Mouse (Mus musculus) kidney, embryonic 15.5 days (tissue): Measurements from ENCODE around the gene Slamf9. TPM values are rescaled to one million over a fixed set of nuclear protein-coding genes. Genes with fewer than 3 reads are reported as not detected.

Experiments
- ATAC-seq: fragments of 200-750 bp; cut with Nextera tagmentation; replicated peaks from 2 replicates; pipeline ENCODE4 v1.8.0; 2017; ENCODE audit warnings: moderate TSS enrichment; ENCODE audit not compliant: low FRiP score
- H3K27ac ChIP-seq: fragments of 300-500 bp; sonication (generic); 2 replicates; pipeline ENCODE4 v1.5.1; 2015; ENCODE audit warnings: mild to moderate bottlenecking, inconsistent platforms
- H3K27me3 ChIP-seq: fragments of 300-500 bp; sonication (generic); 2 replicates; pipeline ENCODE4 v1.6.1; 2015; ENCODE audit warnings: inconsistent platforms
- H3K36me3 ChIP-seq: fragments of 300-500 bp; sonication (generic); 2 replicates; pipeline ENCODE4 v1.6.1; 2015; ENCODE audit warnings: inconsistent platforms
- H3K4me1 ChIP-seq: fragments of 300-500 bp; sonication (generic); 2 replicates; pipeline ENCODE4 v1.6.1; 2015; ENCODE audit warnings: inconsistent platforms
- H3K4me2 ChIP-seq: fragments of 300-500 bp; sonication (generic); 2 replicates; pipeline ENCODE4 v1.6.1; 2015; ENCODE audit warnings: moderate library complexity, mild to moderate bottlenecking, inconsistent platforms
- H3K4me3 ChIP-seq: fragments of 300-500 bp; sonication (generic); replicated peaks from 2 replicates; pipeline ENCODE4 v1.5.1; 2015; ENCODE audit warnings: mild to moderate bottlenecking, inconsistent platforms
- H3K9ac ChIP-seq: fragments of 300-500 bp; sonication (generic); 2 replicates; pipeline ENCODE4 v1.6.1; 2015; ENCODE audit warnings: mild to moderate bottlenecking, inconsistent platforms
- H3K9me3 ChIP-seq: fragments of 300-500 bp; sonication (generic); replicated peaks from 2 replicates; pipeline ENCODE4 v1.6.1; 2016; ENCODE audit warnings: inconsistent platforms
- WGBS: fragments of 180-500 bp; shearing (Covaris S2); methylation state at CpG from one replicate; pipeline ENCODE4 v1.1.7; 2015; ENCODE audit warnings: mixed read lengths; 5-methylcytosine and 5-hydroxymethylcytosine counted together
- polyA plus RNA-seq: library from polyadenylated mRNA; unstranded; fragments of >200 nt; fragmentation: Nextera tagmentation; extraction: Ambion mirVana; gene quantifications from 2 replicates; pipeline ENCODE4 v1.2.1, GENCODE M21; 2015

Gene Slamf9
- polyA plus RNA-seq, 1 experiment from 2014 or later = 0.73 TPM

DNA sequence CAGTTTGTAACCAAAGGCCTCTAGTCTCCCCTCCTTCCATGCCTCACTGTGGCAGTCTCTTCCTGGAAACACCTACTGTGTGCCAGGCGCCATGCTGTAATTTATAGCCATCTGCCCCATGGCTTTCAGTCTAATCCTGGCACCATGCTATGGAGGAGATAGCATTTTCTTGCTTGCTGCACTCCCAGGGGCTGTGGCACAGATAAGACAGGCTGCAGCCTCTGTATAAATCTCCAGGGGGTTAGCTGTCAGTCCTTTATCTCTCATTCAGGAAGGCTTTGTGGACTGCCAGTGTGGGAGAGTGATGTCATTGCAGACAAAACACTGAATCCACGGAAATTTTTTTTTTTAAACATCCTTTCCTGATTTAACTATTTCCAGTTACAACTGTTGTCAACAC, 33.0 kb downstream of the Slamf9 start:
- Histone ChIP-seq H3K9me3 (no peaks in the 10 kb centered on the region), H3K27me3 (no peaks in the 10 kb centered on the region), H3K4me3 (no peak overlapping the region), H3K27ac (no peak overlapping the region), H3K4me1 (peaks cover 49% of the 10 kb centered on the region), H3K9ac (no peak overlapping the region), H3K4me2 (no peak overlapping the region), H3K36me3 (peaks cover 36% of the 10 kb centered on the region)
- no peak for ATAC-seq
- 59% methylated on average over 2 of the region's 2 CpGs for WGBS

DNA sequence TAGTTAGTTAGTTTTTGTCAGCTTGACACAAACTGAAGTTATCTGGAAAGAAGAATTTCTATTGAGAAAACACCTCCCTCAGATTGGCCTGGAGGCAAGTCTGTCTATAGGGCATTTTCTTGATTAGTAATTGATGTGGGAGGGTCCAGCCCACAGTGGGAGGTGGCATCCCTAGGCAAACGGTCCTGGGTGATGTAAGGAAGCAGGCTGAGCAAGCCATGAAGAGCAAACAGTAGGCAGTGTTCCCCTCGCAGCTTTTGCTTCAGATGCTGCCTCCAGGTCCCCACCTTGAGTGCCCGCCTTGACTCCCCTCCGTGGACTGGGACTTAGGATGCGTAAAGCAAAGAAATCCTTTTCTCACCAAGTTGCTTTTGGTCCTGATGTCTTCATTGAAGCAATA, 34.1 kb downstream of the Slamf9 start:
- H3K27ac ChIP-seq = no peak overlapping the region
- H3K27me3 ChIP-seq = no peaks in the 10 kb centered on the region
- H3K36me3 ChIP-seq = peaks cover 36% of the 10 kb centered on the region
- ATAC-seq = no peak
- no peaks in the 10 kb centered on the region for H3K9me3 ChIP-seq
- peaks cover 51% of the 10 kb centered on the region for H3K4me1 ChIP-seq
- no peak overlapping the region for H3K4me2 ChIP-seq
- 79% methylated on average over 5 of the region's 5 CpGs for WGBS
- no peak overlapping the region for H3K4me3 ChIP-seq
- H3K9ac ChIP-seq = no peak overlapping the region

DNA sequence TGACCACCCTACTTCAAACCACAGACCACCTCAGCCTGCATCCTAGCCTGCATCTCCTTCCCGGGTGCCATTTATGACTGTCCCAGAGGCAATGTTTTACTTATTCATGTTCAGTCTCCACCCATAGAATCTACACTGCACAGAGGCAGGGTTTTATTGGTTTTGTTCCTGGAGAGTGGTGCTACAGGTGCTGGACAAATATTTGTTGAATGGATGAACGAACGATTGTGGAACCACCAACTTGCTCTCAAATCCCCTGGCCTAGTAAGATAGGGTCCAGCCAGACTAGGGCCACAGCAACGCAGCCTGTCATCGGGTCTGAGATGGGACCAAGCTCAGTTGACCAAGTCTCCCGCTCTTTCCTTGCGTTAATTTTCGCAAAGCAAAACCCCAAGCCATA, 34.8 kb downstream of the Slamf9 start:
- peak; percentile 7; the same call in 1 of the 2 replicates for ATAC-seq
- peak overlapping the region; percentile 37; the same call in 1 of the 2 replicates for H3K4me2 ChIP-seq

DNA sequence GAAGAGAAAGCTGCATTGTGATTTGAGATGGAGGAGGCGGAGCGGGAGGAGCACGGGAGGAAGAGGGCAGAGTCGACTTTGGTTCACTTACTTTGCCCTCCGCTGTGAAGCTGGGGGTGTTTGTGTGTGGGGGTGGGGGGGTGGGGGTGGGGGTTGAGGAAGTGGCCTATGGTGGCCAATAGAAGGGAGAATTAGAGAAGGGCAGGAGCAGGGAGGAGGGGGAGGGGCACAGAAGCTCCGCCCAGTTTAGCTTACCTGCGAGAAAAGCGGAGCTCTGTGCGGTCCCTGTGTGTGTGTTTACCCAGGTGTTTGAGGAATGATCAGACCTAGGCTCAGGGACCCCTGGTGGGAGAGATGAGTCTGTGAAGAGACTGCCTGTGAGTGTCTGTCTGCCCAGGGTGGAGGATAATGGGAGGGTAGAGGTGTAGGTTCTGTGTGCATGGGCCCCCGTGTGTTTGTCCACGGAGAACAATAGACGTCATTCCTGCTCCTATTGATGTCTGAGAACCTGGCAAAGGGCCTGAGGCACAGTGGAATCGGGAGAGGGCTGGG, 35.3 kb downstream of the Slamf9 start:
- 25% methylated on average over 13 of the region's 13 CpGs for WGBS

More for the DNA sequence above, 34.8 kb downstream of the Slamf9 start:
- H3K27me3 ChIP-seq = no peaks in the 10 kb centered on the region
- peaks cover 36% of the 10 kb centered on the region for H3K36me3 ChIP-seq
- H3K9me3 ChIP-seq = no peaks in the 10 kb centered on the region
- peaks cover 51% of the 10 kb centered on the region for H3K4me1 ChIP-seq
- H3K27ac ChIP-seq = peak overlapping the region; percentile 18; the same call in 1 of the 2 replicates
- peak overlapping the region; percentile 7; the same call in 1 of the 2 replicates for H3K4me3 ChIP-seq
- 35% methylated on average over 8 of the region's 8 CpGs for WGBS
- H3K9ac ChIP-seq = no peak overlapping the region

DNA sequence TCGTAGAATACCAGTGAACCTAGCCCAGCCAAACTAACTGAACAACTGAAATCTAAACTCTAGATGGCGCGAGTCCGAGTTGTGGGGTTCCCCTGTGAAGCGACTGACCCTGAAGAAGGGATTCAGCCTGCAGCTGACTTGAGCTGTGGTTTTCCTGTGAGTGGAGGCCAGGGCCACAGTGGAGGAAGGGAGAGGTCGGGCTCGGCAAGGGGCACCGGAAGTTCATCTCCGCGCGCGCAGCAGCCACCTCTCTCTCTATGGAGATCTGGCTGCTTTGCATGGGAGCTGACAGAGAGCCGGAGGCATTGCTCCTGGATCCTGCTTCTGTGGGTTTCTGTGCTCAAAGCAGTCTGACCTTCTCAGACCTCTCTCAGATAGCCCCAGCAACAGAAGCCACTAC, 37.8 kb downstream of the Slamf9 start:
- Histone ChIP-seq H3K4me1 (peaks cover 51% of the 10 kb centered on the region), H3K4me2 (peak overlapping the region; percentile 31), H3K36me3 (peaks cover 6% of the 10 kb centered on the region; the same call in 1 of the 2 replicates), H3K27ac (peak overlapping the region; percentile 66), H3K9ac (no peak overlapping the region), H3K4me3 (no peak overlapping the region), H3K9me3 (peaks cover 4% of the 10 kb centered on the region), H3K27me3 (no peaks in the 10 kb centered on the region)
- WGBS = 23% methylated on average over 13 of the region's 13 CpGs
- no peak for ATAC-seq

More for the DNA sequence above, 35.3 kb downstream of the Slamf9 start:
- 0 out of 2 replicates have a peak overlapping the region, but pooled peaks have one; percentile 18 for H3K27ac ChIP-seq
- ATAC-seq = peak; percentile 42
- H3K27me3 ChIP-seq = no peaks in the 10 kb centered on the region
- peaks cover 56% of the 10 kb centered on the region for H3K4me1 ChIP-seq
- H3K36me3 ChIP-seq = peaks cover 30% of the 10 kb centered on the region
- H3K4me3 ChIP-seq = peak overlapping the region; percentile 7; the same call in 1 of the 2 replicates
- H3K4me2 ChIP-seq = peak overlapping the region; percentile 37
- no peak overlapping the region for H3K9ac ChIP-seq
- H3K9me3 ChIP-seq = no peaks in the 10 kb centered on the region

DNA sequence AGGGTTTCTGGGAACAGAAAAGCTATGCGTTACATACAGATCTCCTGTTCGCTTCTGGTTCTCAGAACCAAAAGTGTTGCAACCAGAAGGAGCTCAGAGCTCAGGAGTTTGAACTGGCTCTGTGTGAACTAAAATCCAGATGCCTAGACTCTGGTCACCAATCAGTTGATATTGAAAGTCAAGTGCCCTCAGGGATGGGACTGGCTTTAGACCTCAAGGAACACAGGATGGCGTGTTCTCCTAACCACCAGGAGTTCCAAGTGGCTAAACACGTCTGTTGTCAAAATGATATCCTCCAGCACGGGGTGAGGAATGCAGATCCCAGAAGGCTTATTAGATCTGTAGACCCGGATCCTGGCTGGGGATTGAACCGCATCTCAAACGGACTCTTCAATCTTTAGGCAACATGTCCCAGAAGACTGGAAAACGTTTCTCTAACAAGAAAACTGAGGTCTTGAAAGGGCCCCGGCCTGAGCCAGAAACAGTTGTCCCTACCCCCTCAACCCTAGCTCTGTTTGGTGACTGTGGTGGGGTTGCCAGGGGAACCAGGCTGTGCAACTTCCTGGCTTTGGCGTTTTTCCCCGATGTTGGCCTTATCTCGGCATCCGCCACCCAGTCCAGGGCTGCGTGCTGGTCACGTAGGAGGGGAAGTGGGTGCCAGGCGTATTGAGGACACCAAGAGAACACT, 38.5 kb downstream of the Slamf9 start:
- H3K4me3 ChIP-seq = no peak overlapping the region
- H3K9me3 ChIP-seq = peaks cover 4% of the 10 kb centered on the region
- peaks cover 51% of the 10 kb centered on the region for H3K4me1 ChIP-seq
- H3K4me2 ChIP-seq = no peak overlapping the region
- no peaks in the 10 kb centered on the region for H3K27me3 ChIP-seq
- H3K36me3 ChIP-seq = no peaks in the 10 kb centered on the region
- ATAC-seq = no peak; the same call in 1 of the 2 replicates
- 73% methylated on average over 17 of the region's 17 CpGs for WGBS
- no peak overlapping the region for H3K9ac ChIP-seq
- peak overlapping the region; percentile 66 for H3K27ac ChIP-seq

DNA sequence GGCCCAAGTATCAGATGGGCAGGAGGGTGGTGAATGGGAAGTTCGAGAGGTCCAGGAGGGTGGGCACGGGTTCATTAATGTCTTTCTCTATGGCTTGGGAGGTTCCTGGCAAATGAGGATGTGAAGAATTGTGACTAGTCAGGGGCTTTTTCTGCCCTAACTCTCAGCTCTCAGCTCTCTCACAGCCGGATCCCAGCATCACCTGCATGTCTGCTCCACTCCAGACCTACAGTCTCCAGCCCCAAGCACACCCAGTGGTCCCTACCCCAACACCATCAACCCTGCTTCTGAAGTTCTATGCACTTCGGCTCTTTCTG, 39.0 kb downstream of the Slamf9 start:
- no peak for ATAC-seq
- H3K4me1 ChIP-seq = peaks cover 51% of the 10 kb centered on the region
- no peak overlapping the region for H3K4me3 ChIP-seq
- no peaks in the 10 kb centered on the region for H3K36me3 ChIP-seq
- peaks cover 4% of the 10 kb centered on the region for H3K9me3 ChIP-seq
- no peak overlapping the region for H3K9ac ChIP-seq
- H3K27ac ChIP-seq = peak overlapping the region; percentile 66
- no peaks in the 10 kb centered on the region for H3K27me3 ChIP-seq
- 81% methylated on average over 4 of the region's 4 CpGs for WGBS
- no peak overlapping the region for H3K4me2 ChIP-seq

DNA sequence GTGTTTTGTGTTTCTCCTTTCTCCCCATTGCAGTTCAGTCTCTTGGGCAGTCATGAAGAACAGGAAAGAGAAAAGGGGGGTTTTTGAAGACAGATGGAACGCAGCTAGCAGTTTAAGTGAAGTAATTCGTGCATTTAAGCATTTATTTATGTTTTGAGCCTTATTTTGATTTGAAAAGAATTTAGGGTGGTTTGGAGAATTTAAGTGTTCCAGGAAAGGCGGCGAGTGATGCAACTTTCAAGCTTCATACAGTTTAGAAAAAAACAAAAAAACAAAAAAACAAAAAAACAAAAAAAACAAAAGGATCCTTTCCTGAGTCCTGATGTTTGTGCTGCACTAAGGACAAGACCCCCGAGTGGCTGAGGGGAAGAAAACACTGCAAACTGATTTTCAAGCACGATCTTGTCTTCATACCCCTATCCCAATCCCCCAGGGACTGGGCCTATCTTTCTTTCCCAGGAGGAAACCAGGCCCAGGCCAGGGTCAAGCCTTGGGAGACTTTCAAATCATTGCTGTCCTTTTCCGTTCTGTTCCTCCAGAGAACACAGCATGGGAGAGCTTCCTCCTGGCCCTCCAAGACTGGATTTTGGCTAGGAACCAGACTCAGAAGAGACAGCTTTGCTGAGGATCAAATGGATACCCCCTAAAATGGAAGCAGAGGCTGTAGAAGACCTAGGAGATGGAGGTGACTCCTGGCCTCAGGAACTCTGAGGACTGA, 39.6 kb downstream of the Slamf9 start:
- no peaks in the 10 kb centered on the region for H3K36me3 ChIP-seq
- peak overlapping the region; percentile 66 for H3K27ac ChIP-seq
- no peak overlapping the region for H3K4me2 ChIP-seq
- no peak for ATAC-seq
- H3K4me1 ChIP-seq = peaks cover 50% of the 10 kb centered on the region
- H3K4me3 ChIP-seq = no peak overlapping the region
- no peaks in the 10 kb centered on the region for H3K27me3 ChIP-seq
- peaks cover 4% of the 10 kb centered on the region for H3K9me3 ChIP-seq
- WGBS = 74% methylated on average over 7 of the region's 7 CpGs
- no peak overlapping the region for H3K9ac ChIP-seq

DNA sequence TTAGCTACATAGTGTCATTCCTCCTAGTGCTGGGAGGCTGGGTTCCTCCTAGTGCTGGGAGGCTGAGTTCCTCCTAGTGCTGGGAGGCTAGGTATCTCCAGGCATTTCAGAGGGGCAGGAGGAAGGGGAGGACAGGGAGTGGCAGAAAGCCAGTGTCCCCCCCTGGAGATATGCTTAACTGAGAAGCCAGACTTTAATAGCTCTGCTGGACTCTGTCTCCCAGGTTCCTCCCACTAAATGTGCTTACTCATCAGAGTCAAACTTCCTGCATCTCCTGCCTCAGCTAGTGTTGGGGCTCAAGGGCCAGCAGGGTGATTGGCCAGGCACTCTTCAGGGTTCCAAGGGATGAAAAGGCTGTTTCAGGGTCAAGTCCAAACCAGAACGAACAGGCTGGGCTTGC, 40.2 kb downstream of the Slamf9 start:
- no peaks in the 10 kb centered on the region for H3K27me3 ChIP-seq
- ATAC-seq = 0 out of 2 replicates have a peak, but pooled peaks have one; percentile 20
- H3K9me3 ChIP-seq = peaks cover 4% of the 10 kb centered on the region
- 65% methylated on average over 1 of the region's 1 CpGs for WGBS
- no peak overlapping the region for H3K4me3 ChIP-seq
- no peaks in the 10 kb centered on the region for H3K36me3 ChIP-seq
- H3K4me2 ChIP-seq = no peak overlapping the region
- H3K9ac ChIP-seq = no peak overlapping the region
- H3K4me1 ChIP-seq = peaks cover 50% of the 10 kb centered on the region
- peak overlapping the region; percentile 63 for H3K27ac ChIP-seq

DNA sequence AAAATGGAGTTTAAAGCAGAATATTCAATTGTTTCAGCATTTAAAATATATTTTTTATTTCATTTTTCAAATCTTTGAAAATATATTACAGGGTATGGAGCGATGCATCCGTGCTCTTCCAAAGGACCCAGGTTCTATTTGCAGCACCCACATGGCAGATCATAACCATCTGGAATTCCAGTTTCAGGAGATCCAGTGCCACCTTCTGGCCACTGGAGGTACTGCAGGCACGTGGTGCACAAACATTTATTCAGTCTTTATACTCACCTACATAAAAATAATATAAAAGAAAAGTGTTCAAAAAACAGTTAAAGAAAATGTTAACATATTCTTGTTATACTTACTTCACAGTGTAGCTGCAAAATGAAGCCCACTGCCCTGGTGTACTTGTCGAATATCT, 42.9 kb downstream of the Slamf9 start:
- H3K27me3 ChIP-seq = no peaks in the 10 kb centered on the region
- no peak overlapping the region for H3K4me2 ChIP-seq
- H3K9ac ChIP-seq = no peak overlapping the region
- WGBS = 80% methylated on average over 4 of the region's 4 CpGs
- H3K36me3 ChIP-seq = no peaks in the 10 kb centered on the region
- H3K27ac ChIP-seq = no peak overlapping the region
- H3K9me3 ChIP-seq = peaks cover 4% of the 10 kb centered on the region
- no peak overlapping the region for H3K4me3 ChIP-seq
- H3K4me1 ChIP-seq = peaks cover 48% of the 10 kb centered on the region
- ATAC-seq = no peak

DNA sequence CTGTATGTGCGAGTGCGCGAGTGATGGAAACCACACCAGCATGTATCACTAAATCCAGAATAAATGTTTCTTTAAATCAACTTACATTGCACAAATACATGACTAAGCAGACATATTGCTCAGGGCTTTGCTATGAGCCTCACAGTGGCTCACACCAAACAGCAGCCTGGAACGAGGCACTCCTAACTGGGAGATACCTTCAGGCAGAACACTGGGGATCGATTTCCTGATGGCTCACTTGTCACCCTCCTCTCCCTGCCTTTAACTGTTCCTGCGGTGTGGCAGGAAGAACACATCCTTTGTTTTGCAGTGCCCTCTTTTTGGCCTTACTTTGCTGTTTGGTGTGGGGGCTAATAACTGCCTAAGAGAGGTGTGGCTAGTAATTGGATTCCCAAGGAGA, 44.5 kb downstream of the Slamf9 start:
- 59% methylated on average over 6 of the region's 6 CpGs for WGBS
- Histone ChIP-seq H3K27ac (no peak overlapping the region), H3K9me3 (peaks cover 4% of the 10 kb centered on the region), H3K4me2 (no peak overlapping the region), H3K9ac (no peak overlapping the region), H3K4me1 (peaks cover 34% of the 10 kb centered on the region), H3K27me3 (no peaks in the 10 kb centered on the region), H3K36me3 (no peaks in the 10 kb centered on the region), H3K4me3 (no peak overlapping the region)
- ATAC-seq = no peak
